Mouse (Mus musculus) left cerebral cortex, adult 8-10 months (tissue): ENCODE data around the gene Slc23a4. TPM values are rescaled to one million over a fixed set of nuclear protein-coding genes. Genes with fewer than 3 reads are reported as not detected.

Experiments used
- DNase-seq, 2 experiments: peaks; one replicate each; pipeline ENCODE4 v3.0.0; 2022; ENCODE audit warnings: low spot score in 2 of 2
- total RNA-seq, 4 experiments: library from RNA; stranded (reverse); gene quantifications; 2 replicates each; pipeline ENCODE4 v1.2.4; 2022

Slc23a4 gene
- total RNA-seq: 1 to 10 TPM in 3 of 4 experiments, under 1 TPM in 1; 0.67 to 2.2 (median 1.4) TPM

GRCm38 (mm10) chr6:34988081-34988761, at the start of gene Slc23a4:
TSS of gene Slc23a4 (minus strand) at chr6:34988404.
- DNase-seq: no peak

GRCm38 (mm10) chr6:35033341-35033740, 45.1 kb upstream of the Slc23a4 start:
- no peak for DNase-seq

- no peak for DNase-seq
Observed at GRCm38 (mm10) chr6:35032704-35033103, 44.5 kb upstream of the Slc23a4 start.

GRCm38 (mm10) chr6:35030811-35031210, 42.6 kb upstream of the Slc23a4 start:
- DNase-seq: no peak

- no peak for DNase-seq
Observed at GRCm38 (mm10) chr6:35030226-35030625, 42.0 kb upstream of the Slc23a4 start.

GRCm38 (mm10) chr6:35028023-35028422, 39.8 kb upstream of the Slc23a4 start:
- no peak for DNase-seq

GRCm38 (mm10) chr6:35027257-35027656, 39.1 kb upstream of the Slc23a4 start:
- no peak for DNase-seq

- DNase-seq: no peak
Observed at GRCm38 (mm10) chr6:35016624-35017023, 28.4 kb upstream of the Slc23a4 start.

GRCm38 (mm10) chr6:35011953-35012352, 23.7 kb upstream of the Slc23a4 start:
- no peak for DNase-seq

GRCm38 (mm10) chr6:35010705-35011104, 22.5 kb upstream of the Slc23a4 start:
- DNase-seq: no peak

GRCm38 (mm10) chr6:35002261-35002669, 14.1 kb upstream of the Slc23a4 start:
- DNase-seq: peak; percentile 50 to 59

GRCm38 (mm10) chr6:34999101-34999500, 10.9 kb upstream of the Slc23a4 start:
- peak in 1 of 2 experiments; percentile 25 for DNase-seq

GRCm38 (mm10) chr6:34996496-34996895, 8.3 kb upstream of the Slc23a4 start:
- DNase-seq: no peak

- peak; percentile 53 to 71 for DNase-seq
Observed at GRCm38 (mm10) chr6:34995265-34995681, 7.1 kb upstream of the Slc23a4 start.

- DNase-seq: no peak
Observed at GRCm38 (mm10) chr6:34994692-34995091, 6.5 kb upstream of the Slc23a4 start.

GRCm38 (mm10) chr6:34989263-34989662, 1.1 kb upstream of the Slc23a4 start:
- DNase-seq: no peak

- no peak for DNase-seq
Observed at GRCm38 (mm10) chr6:34987085-34987645, 1.0 kb downstream of the Slc23a4 start.

GRCm38 (mm10) chr6:34980661-34981060, 7.5 kb downstream of the Slc23a4 start:
- DNase-seq: no peak

GRCm38 (mm10) chr6:34979291-34979690, 8.9 kb downstream of the Slc23a4 start:
- DNase-seq: no peak

- no peak for DNase-seq
Observed at GRCm38 (mm10) chr6:34971181-34971580, 17.0 kb downstream of the Slc23a4 start.

GRCm38 (mm10) chr6:34965819-34966539, 22.2 kb downstream of the Slc23a4 start:
- DNase-seq: no peak

- no peak for DNase-seq
Observed at GRCm38 (mm10) chr6:34964550-34964949, 23.7 kb downstream of the Slc23a4 start.
